ENCODE assay signal across 9 mouse cellular contexts in genomic region chr1:91411631-91412285, GRCm38 (mm10). TPM values are rescaled to one million over a fixed set of nuclear protein-coding genes. Genes with fewer than 3 reads are reported as not detected.
DNase-seq lines count a peak whose midpoint lies in the region; ATAC-seq lines count a peak whose summit lies in the region.
"Had no signal": no experiment of that assay in that cellular context is flagged by ENCODE, and none has a peak within 500 bp of the region (broad histone marks: within the 10 kb centered on the region; RNA-seq: fewer than 3 reads in every experiment).

No protein-coding gene starts in this region.

- no peaks in the 10 kb centered on the region for H3K27me3 ChIP-seq in heart, embryonic 16.5 days (ENCODE audit: control insufficient read depth, insufficient read depth, low read length)
- no peaks in the 10 kb centered on the region for H3K27me3 ChIP-seq in hindbrain, embryonic 15.5 days
- H3K27me3 ChIP-seq in midbrain, embryonic 15.5 days (replicated peaks): no peaks in the 10 kb centered on the region
- H3K27me3 ChIP-seq: Patski had no signal

- 66% methylated on average over 8 of the region's 8 CpGs for WGBS in heart, embryonic 16.5 days
- WGBS in hindbrain, embryonic 15.5 days: 47% methylated on average over 8 of the region's 8 CpGs
- 44% methylated on average over 8 of the region's 8 CpGs for WGBS in midbrain, embryonic 15.5 days

- no peak for DNase-seq in heart, postnatal 25 days (ENCODE audit: low spot score)
- no peak for DNase-seq in left cerebral cortex, postnatal 4 days
- no peak for DNase-seq in layer of hippocampus, adult 9-11 months
- DNase-seq in MN1 (ENCODE audit: low spot score): no peak

- peaks cover 3% of the 10 kb centered on the region; the same call in 1 of the 2 replicates for H3K36me3 ChIP-seq in heart, embryonic 16.5 days (ENCODE audit: control insufficient read depth, insufficient read depth)
- no peaks in the 10 kb centered on the region for H3K36me3 ChIP-seq in hindbrain, embryonic 15.5 days
- no peaks in the 10 kb centered on the region for H3K36me3 ChIP-seq in midbrain, embryonic 15.5 days (replicated peaks)

- ATAC-seq in heart, embryonic 16.5 days (replicated peaks; ENCODE audit: extremely low read depth, insufficient read depth, low FRiP score): no peak
- no peak for ATAC-seq in hindbrain, embryonic 15.5 days (ENCODE audit: low FRiP score, low read depth)
- no peak for ATAC-seq in midbrain, embryonic 15.5 days (replicated peaks)

- peak overlapping the region; percentile 86 for H3K4me3 ChIP-seq in heart, embryonic 16.5 days (ENCODE audit: low read length)
- peak overlapping the region; percentile 86; the same call in 1 of the 2 replicates for H3K4me3 ChIP-seq in brown adipose tissue, adult 24 weeks (ENCODE audit: insufficient read depth, low read depth, low read length)
- peak overlapping the region; percentile 77 for H3K4me3 ChIP-seq in hindbrain, embryonic 15.5 days
- peak overlapping the region; percentile 69 for H3K4me3 ChIP-seq in midbrain, embryonic 15.5 days

- peak overlapping the region; percentile 97 for H3K4me2 ChIP-seq in heart, embryonic 16.5 days (ENCODE audit: low read depth, low read length)
- H3K4me2 ChIP-seq in hindbrain, embryonic 15.5 days: peak overlapping the region; percentile 94
- H3K4me2 ChIP-seq in midbrain, embryonic 15.5 days: peak overlapping the region; percentile 92

- H3K9ac ChIP-seq in heart, embryonic 16.5 days (ENCODE audit: low read length): peak overlapping the region; percentile 81
- peak overlapping the region; percentile 73 for H3K9ac ChIP-seq in hindbrain, embryonic 15.5 days
- H3K9ac ChIP-seq in midbrain, embryonic 15.5 days: peak overlapping the region; percentile 77

- intact Hi-C loops in heart, postnatal 25 days (cut with DNase I): no loop called here
- intact Hi-C loops in left cerebral cortex, postnatal 4 days (cut with DNase I): no loop called here

- H3K9me3 ChIP-seq in heart, embryonic 16.5 days (replicated peaks; ENCODE audit: control insufficient read depth, low read length): no peaks in the 10 kb centered on the region
- no peaks in the 10 kb centered on the region for H3K9me3 ChIP-seq in hindbrain, embryonic 15.5 days
- H3K9me3 ChIP-seq in midbrain, embryonic 15.5 days: no peaks in the 10 kb centered on the region

- peaks cover 22% of the 10 kb centered on the region for H3K4me1 ChIP-seq in heart, embryonic 16.5 days (ENCODE audit: control insufficient read depth, insufficient read depth, low read length)
- no peaks in the 10 kb centered on the region for H3K4me1 ChIP-seq in brown adipose tissue, adult 24 weeks (ENCODE audit: control insufficient read depth, insufficient read depth, insufficient read length, low read length)
- H3K4me1 ChIP-seq in hindbrain, embryonic 15.5 days (replicated peaks): peaks cover 35% of the 10 kb centered on the region
- peaks cover 39% of the 10 kb centered on the region for H3K4me1 ChIP-seq in midbrain, embryonic 15.5 days

- H3K27ac ChIP-seq in heart, embryonic 16.5 days (ENCODE audit: low read length): no peak overlapping the region
- no peak overlapping the region for H3K27ac ChIP-seq in brown adipose tissue, adult 24 weeks (replicated peaks; ENCODE audit: low read depth, low read length)
- H3K27ac ChIP-seq in hindbrain, embryonic 15.5 days (replicated peaks): no peak overlapping the region
- H3K27ac ChIP-seq in midbrain, embryonic 15.5 days: no peak overlapping the region

RNA-seq across cellular contexts. Expression of gene Hes6, which starts 2.1 kb away (rescaled TPM):
- polyA plus RNA-seq in heart, embryonic 16.5 days (2015; fragmentation: Nextera tagmentation; extraction: Ambion mirVana): 105 and 117 TPM in 2 replicates
- 10 to 100 TPM; 16.6 to 18.3 TPM for total RNA-seq in heart, postnatal 25 days (2021)
- polyA plus RNA-seq in brown adipose tissue, adult 24 weeks (2012; ENCODE audit: insufficient read depth, insufficient read length, missing spikeins): 7.8 and 10.9 TPM in 2 replicates
- polyA plus RNA-seq in hindbrain, embryonic 15.5 days (2015; fragmentation: Nextera tagmentation; extraction: Ambion mirVana): 172 and 212 TPM in 2 replicates
- polyA plus RNA-seq in midbrain, embryonic 15.5 days (2015; fragmentation: Nextera tagmentation; extraction: Ambion mirVana): 192 and 212 TPM in 2 replicates
- total RNA-seq in left cerebral cortex, postnatal 4 days (2021): 10 to 100 TPM; 61.6 to 65.6 TPM

RNA-seq across cellular contexts. Expression of gene Ilkap, which starts 13.1 kb away (rescaled TPM):
- 112 and 113 TPM in 2 replicates for polyA plus RNA-seq in heart, embryonic 16.5 days (2015; fragmentation: Nextera tagmentation; extraction: Ambion mirVana)
- total RNA-seq in heart, postnatal 25 days (2021): 10 to 100 TPM; 41.3 to 48.1 TPM
- 37.9 and 39.9 TPM in 2 replicates for polyA plus RNA-seq in brown adipose tissue, adult 24 weeks (2012; ENCODE audit: insufficient read depth, insufficient read length, missing spikeins)
- polyA plus RNA-seq in hindbrain, embryonic 15.5 days (2015; fragmentation: Nextera tagmentation; extraction: Ambion mirVana): 145 and 147 TPM in 2 replicates
- 150 and 152 TPM in 2 replicates for polyA plus RNA-seq in midbrain, embryonic 15.5 days (2015; fragmentation: Nextera tagmentation; extraction: Ambion mirVana)
- total RNA-seq in left cerebral cortex, postnatal 4 days (2021): 10 to 100 TPM; 84.7 to 89.3 TPM

RNA-seq across cellular contexts. Expression of gene Erfe, which starts 45.5 kb away (rescaled TPM):
- polyA plus RNA-seq in heart, embryonic 16.5 days (2015; fragmentation: Nextera tagmentation; extraction: Ambion mirVana): 1.3 and 1.5 TPM in 2 replicates
- total RNA-seq in heart, postnatal 25 days (2021): under 1 TPM in 1 of 2 experiments, not detected in 1; 0.26 TPM
- polyA plus RNA-seq in brown adipose tissue, adult 24 weeks (2012; ENCODE audit: insufficient read depth, insufficient read length, missing spikeins): not detected in 2 replicates
- polyA plus RNA-seq in hindbrain, embryonic 15.5 days (2015; fragmentation: Nextera tagmentation; extraction: Ambion mirVana): 0.33 and 0.54 TPM in 2 replicates
- polyA plus RNA-seq in midbrain, embryonic 15.5 days (2015; fragmentation: Nextera tagmentation; extraction: Ambion mirVana): 0.27 and 0.56 TPM in 2 replicates
- total RNA-seq in left cerebral cortex, postnatal 4 days (2021): under 1 TPM; 0.22 to 0.32 TPM

RNA-seq across cellular contexts. Expression of gene Per2, which starts 47.4 kb away (rescaled TPM):
- 4.9 and 6.2 TPM in 2 replicates for polyA plus RNA-seq in heart, embryonic 16.5 days (2015; fragmentation: Nextera tagmentation; extraction: Ambion mirVana)
- total RNA-seq in heart, postnatal 25 days (2021): 10 to 100 TPM in 1 of 2 experiments, 1 to 10 TPM in 1; 2.1 to 11.7 TPM
- 1.6 and 6.7 TPM in 2 replicates for polyA plus RNA-seq in brown adipose tissue, adult 24 weeks (2012; ENCODE audit: insufficient read depth, insufficient read length, missing spikeins)
- 6.0 and 6.1 TPM in 2 replicates for polyA plus RNA-seq in hindbrain, embryonic 15.5 days (2015; fragmentation: Nextera tagmentation; extraction: Ambion mirVana)
- 5.1 and 5.3 TPM in 2 replicates for polyA plus RNA-seq in midbrain, embryonic 15.5 days (2015; fragmentation: Nextera tagmentation; extraction: Ambion mirVana)
- total RNA-seq in left cerebral cortex, postnatal 4 days (2021): 10 to 100 TPM in 1 of 2 experiments, 1 to 10 TPM in 1; 8.4 to 10.7 TPM
